Comparison of ENCODE assay signal across 8 mouse cellular contexts in genomic region chr12:84249217-84249616, GRCm38 (mm10). TPM values are rescaled to one million over a fixed set of nuclear protein-coding genes. Genes with fewer than 3 reads are reported as not detected.
DNase-seq lines count a peak whose midpoint lies in the region; ATAC-seq and TF ChIP-seq lines count a peak whose summit lies in the region.
"Had no signal": no experiment of that assay in that cellular context is flagged by ENCODE, and none has a peak within 500 bp of the region (broad histone marks: within the 10 kb centered on the region; RNA-seq: fewer than 3 reads in every experiment).

No protein-coding gene starts in this region.

- H3K27ac ChIP-seq in heart, embryonic 10.5 days: no peak overlapping the region
- H3K27ac ChIP-seq: liver, embryonic 15.5 days had no signal

- H3K9me3 ChIP-seq in E14TG2a.4 (ENCODE audit: low read length): no peaks in the 10 kb centered on the region; the same call in 1 of the 2 replicates
- H3K9me3 ChIP-seq in heart, embryonic 10.5 days: no peaks in the 10 kb centered on the region
- H3K9me3 ChIP-seq: liver, embryonic 15.5 days had no signal

- DNase-seq in adipocyte (ENCODE audit: low spot score): peak; percentile 72
- DNase-seq in embryo, embryonic 10.5 days (ENCODE audit: low spot score): peak; percentile 90
- DNase-seq in heart, embryonic 10.5 days (ENCODE audit: low spot score): peak; percentile 83
- peak; percentile 65 to 72 for DNase-seq in layer of hippocampus, postnatal 10 days (ENCODE audit: low spot score in 2 of 2)
- DNase-seq in spleen, postnatal 10 days (ENCODE audit: low spot score in 2 of 2): peak; percentile 47 to 74

- 0 out of 2 replicates have a peak, but pooled peaks cover 2% of the 10 kb centered on the region for H3K27me3 ChIP-seq in E14TG2a.4 (ENCODE audit: insufficient read depth, low read length)
- no peaks in the 10 kb centered on the region for H3K27me3 ChIP-seq in heart, embryonic 10.5 days (ENCODE audit: insufficient read depth, poor library complexity, severe bottlenecking)

- H3K4me1 ChIP-seq in E14TG2a.4 (replicated peaks; ENCODE audit: low read depth, low read length): peaks cover 38% of the 10 kb centered on the region
- no peaks in the 10 kb centered on the region for H3K4me1 ChIP-seq in heart, embryonic 10.5 days
- H3K4me1 ChIP-seq: liver, embryonic 15.5 days had no signal

- peak; percentile 96 for TF ChIP-seq CTCF in E14TG2a.4 (conservative IDR thresholded peaks at IDR 0.05; ENCODE audit: low read length)

- H3K36me3 ChIP-seq in E14TG2a.4 (ENCODE audit: insufficient read depth, low read length): no peaks in the 10 kb centered on the region
- no peaks in the 10 kb centered on the region for H3K36me3 ChIP-seq in heart, embryonic 10.5 days
- H3K36me3 ChIP-seq: liver, embryonic 15.5 days had no signal

- ATAC-seq in megakaryocyte, adult 5-6 weeks (ENCODE audit: poor library complexity, severe bottlenecking): peak; percentile 86

- WGBS in heart, embryonic 10.5 days: 10% methylated on average over 3 of the region's 3 CpGs

- no peak overlapping the region for H3K4me3 ChIP-seq in E14TG2a.4 (replicated peaks; ENCODE audit: low read length)
- H3K4me3 ChIP-seq in heart, embryonic 10.5 days: no peak overlapping the region
- H3K4me3 ChIP-seq: liver, embryonic 15.5 days had no signal

RNA-seq across cellular contexts. Expression of gene Elmsan1, which starts 30.5 kb away (rescaled TPM):
- polyA plus RNA-seq in heart, embryonic 10.5 days (2016; fragmentation: Nextera tagmentation; extraction: Ambion mirVana): 8.0 and 10.5 TPM in 2 replicates
- 10 to 100 TPM; 13.3 to 13.5 TPM for total RNA-seq in layer of hippocampus, postnatal 10 days (2021)
- total RNA-seq in megakaryocyte, adult 5-6 weeks (2015): 24.6 and 27.0 TPM in 2 replicates
- total RNA-seq in megakaryocyte, adult 5-6 weeks (2017): 17.0 and 25.0 TPM in 2 replicates

RNA-seq across cellular contexts. Expression of gene Ptgr2, which starts 35.8 kb away (rescaled TPM):
- polyA plus RNA-seq in heart, embryonic 10.5 days (2016; fragmentation: Nextera tagmentation; extraction: Ambion mirVana): 52.7 and 79.6 TPM in 2 replicates
- 10 to 100 TPM; 29.1 to 34.5 TPM for total RNA-seq in layer of hippocampus, postnatal 10 days (2021)
- 14.3 and 18.9 TPM in 2 replicates for total RNA-seq in megakaryocyte, adult 5-6 weeks (2015)
- 52.4 and 52.9 TPM in 2 replicates for total RNA-seq in megakaryocyte, adult 5-6 weeks (2017)
